Mouse (Mus musculus) activated CD4-positive, CD25-positive, alpha-beta regulatory T cell (primary cell): ENCODE data around the gene Olfr1286. TPM values are rescaled to one million over a fixed set of nuclear protein-coding genes. Genes with fewer than 3 reads are reported as not detected.

Experiments used
- polyA plus RNA-seq, 2 experiments: library from polyadenylated mRNA; unstranded; fragments of 100-300 nt; shearing (Covaris generic); gene quantifications; one replicate each; pipeline ENCODE4 v1.2.1; 2017

The Olfr1286 gene
- not detected for polyA plus RNA-seq

GRCm38 (mm10) chr2:111422931-111423330 is at the start of gene Olfr1286:
Gene Olfr1286 (minus strand): TSS chr2:111423115.

GRCm38 (mm10) chr2:111448842-111449241 is 25.9 kb upstream of the Olfr1286 start, which contains the start of gene Olfr1287:
Gene Olfr1287 (plus strand): TSS chr2:111449142.

DNA sequence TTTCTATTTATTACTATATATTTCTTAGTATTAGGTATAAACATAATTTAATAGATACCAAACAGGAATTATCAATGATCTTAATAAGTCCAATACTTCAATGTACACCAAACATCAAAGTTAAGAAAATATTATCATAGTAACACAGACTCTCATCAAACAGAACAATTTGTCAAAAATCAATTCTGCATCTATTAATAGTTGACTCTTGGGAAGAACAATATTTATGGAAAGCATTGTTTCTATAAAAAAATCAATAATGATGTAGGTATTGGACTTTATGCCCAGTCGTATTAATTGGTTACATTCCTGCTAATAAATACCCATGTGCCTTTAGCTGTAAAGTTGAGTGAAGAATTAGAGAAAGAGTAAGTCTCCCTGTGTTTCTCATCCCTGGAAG is 47.7 kb downstream of the Olfr1286 start, which contains the start of gene Olfr1284:
Gene Olfr1284, plus strand, starts transcription at position 301 of the 400 bp plus-strand sequence.

Other genes with a start within 250 kb of the Olfr1286 start
- gene 4930430A15Rik, start 193.5 kb downstream of the Olfr1286 start, polyA plus RNA-seq = not detected
- not detected for gene Olfr1275, start 187.8 kb downstream of the Olfr1286 start, polyA plus RNA-seq
- gene Olfr1276, start 168.6 kb downstream of the Olfr1286 start, polyA plus RNA-seq = not detected
- gene Olfr1277, start 149.0 kb downstream of the Olfr1286 start, polyA plus RNA-seq = under 1 TPM in 1 of 2 experiments, not detected in 1; 0.05 TPM
- not detected for gene Olfr1278, start 133.0 kb downstream of the Olfr1286 start, polyA plus RNA-seq
- not detected for gene Olfr1279, start 122.5 kb downstream of the Olfr1286 start, polyA plus RNA-seq
- gene Olfr1280, start 109.1 kb downstream of the Olfr1286 start, polyA plus RNA-seq = under 1 TPM in 1 of 2 experiments, not detected in 1; 0.02 TPM
- not detected for gene Olfr1281, start 96.6 kb downstream of the Olfr1286 start, polyA plus RNA-seq
- not detected for gene Olfr1282, start 87.0 kb downstream of the Olfr1286 start, polyA plus RNA-seq
- gene Olfr1283, start 56.3 kb downstream of the Olfr1286 start, polyA plus RNA-seq = not detected
- gene Olfr1284, start 47.6 kb downstream of the Olfr1286 start, polyA plus RNA-seq = not detected
- not detected for gene Olfr1287, start 26.0 kb upstream of the Olfr1286 start, polyA plus RNA-seq
- gene Olfr1288, start 51.0 kb upstream of the Olfr1286 start, polyA plus RNA-seq = not detected
- gene Olfr1289, start 57.7 kb upstream of the Olfr1286 start, polyA plus RNA-seq = not detected
- not detected for gene Olfr1290, start 70.7 kb upstream of the Olfr1286 start, polyA plus RNA-seq
- under 1 TPM in 1 of 2 experiments, not detected in 1; 0.29 TPM for gene Olfr1291-ps1, start 74.1 kb upstream of the Olfr1286 start, polyA plus RNA-seq
- gene Olfr1293-ps, start 102.1 kb upstream of the Olfr1286 start, polyA plus RNA-seq = under 1 TPM in 1 of 2 experiments, not detected in 1; 0.29 TPM
- not detected for gene Olfr1294, start 117.2 kb upstream of the Olfr1286 start, polyA plus RNA-seq
- gene Olfr1295, start 146.6 kb upstream of the Olfr1286 start, polyA plus RNA-seq = not detected
- gene Olfr1297, start 203.4 kb upstream of the Olfr1286 start, polyA plus RNA-seq = not detected
- gene Olfr1298, start 226.1 kb upstream of the Olfr1286 start, polyA plus RNA-seq = not detected
- gene Olfr1299, start 238.3 kb upstream of the Olfr1286 start, polyA plus RNA-seq = not detected